Mouse (Mus musculus): ENCODE data around the gene Fxn. TPM values are rescaled to one million over a fixed set of nuclear protein-coding genes. Genes with fewer than 3 reads are reported as not detected.

Gene Fxn
- total RNA-seq, 1 experiment from 2014 or later: 29.7 TPM

DNA sequence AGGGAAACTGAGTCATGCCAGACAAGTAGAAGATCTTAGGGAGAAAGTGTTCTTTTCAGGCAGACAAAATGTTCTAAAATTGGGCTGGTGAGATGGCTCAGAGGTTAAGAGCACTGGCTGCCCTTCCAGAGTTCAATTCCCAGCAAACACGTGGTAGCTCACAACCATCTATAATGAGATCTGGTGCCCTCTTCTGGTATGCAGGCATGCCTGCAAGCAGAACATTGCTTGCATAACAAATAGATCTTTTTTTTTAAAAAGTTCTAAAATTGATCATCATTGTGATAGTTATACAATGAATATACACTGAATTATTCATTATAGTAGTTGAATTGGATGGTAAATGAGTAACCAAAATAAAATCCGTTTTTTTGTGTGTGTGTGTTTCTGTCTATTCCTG is 62.1 kb downstream of the Fxn start:
- no peak for ATAC-seq (replicated peaks in 1 of 2; ENCODE audit: insufficient read depth in 1 of 2, low FRiP score in 2 of 2, low TSS enrichment in 1 of 2, low read depth in 1 of 2, poor library complexity in 2 of 2, severe bottlenecking in 2 of 2)

DNA sequence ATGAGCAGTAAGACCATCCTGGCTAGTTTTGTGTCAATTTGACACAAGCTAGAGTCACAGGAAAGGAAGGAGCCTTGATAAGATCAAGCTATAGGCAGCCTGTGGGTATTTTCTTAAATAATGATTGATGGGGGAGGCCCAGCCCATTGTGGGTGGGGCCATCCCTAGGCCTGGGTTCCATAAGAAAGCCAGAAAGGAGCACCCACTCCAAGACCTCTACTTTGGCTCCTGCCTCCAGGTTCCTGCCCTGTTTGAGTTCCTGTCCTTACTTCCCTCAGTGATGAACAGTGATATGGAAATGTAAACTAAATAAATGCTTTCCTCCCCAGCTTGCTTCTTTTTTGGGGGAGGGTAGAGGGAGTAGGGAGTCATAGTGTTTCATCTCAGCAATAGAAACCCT is 62.6 kb downstream of the Fxn start:
- ATAC-seq (replicated peaks in 1 of 2; ENCODE audit: insufficient read depth in 1 of 2, low FRiP score in 2 of 2, low TSS enrichment in 1 of 2, low read depth in 1 of 2, poor library complexity in 2 of 2, severe bottlenecking in 2 of 2): no peak

DNA sequence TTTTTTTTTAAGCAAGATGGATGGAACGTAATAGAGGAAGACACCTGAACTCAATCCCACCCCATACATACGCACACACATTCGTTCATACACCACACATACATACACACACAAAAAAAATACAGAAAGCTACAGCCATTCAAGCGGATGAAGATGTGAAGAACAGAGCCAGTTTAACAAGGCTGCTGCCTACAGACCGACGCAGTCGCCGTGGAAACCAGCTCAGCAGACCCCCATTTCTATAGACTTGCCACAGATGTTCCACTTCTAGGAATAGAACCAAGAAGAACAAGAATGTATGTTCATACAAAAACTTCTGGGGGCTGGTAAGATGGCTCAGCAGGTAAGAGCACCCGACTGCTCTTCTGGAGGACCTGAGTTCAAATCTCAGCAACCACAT is 63.6 kb downstream of the Fxn start:
- no peak for ATAC-seq (replicated peaks in 1 of 2; ENCODE audit: insufficient read depth in 1 of 2, low FRiP score in 2 of 2, low TSS enrichment in 1 of 2, low read depth in 1 of 2, poor library complexity in 2 of 2, severe bottlenecking in 2 of 2)

DNA sequence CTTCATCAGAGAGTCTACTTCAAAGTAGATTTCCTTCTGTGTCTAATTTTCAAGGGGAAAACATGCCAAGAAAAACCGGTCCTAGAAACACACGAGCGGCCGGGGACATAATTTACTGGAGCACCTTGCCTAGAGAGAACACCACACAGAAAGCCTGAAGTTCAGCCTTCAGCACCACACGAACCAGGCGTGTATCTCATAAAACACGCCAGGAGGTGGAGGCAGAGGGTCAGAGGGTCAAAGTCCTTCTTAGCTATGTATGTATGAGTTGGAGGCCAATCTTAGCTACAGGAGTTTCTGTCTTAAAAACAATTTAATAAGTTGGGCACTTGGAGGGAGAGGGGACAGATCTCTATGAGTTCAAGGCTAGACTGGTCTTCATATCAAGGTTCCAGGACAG is 65.5 kb downstream of the Fxn start:
- no peak for ATAC-seq (replicated peaks in 1 of 2; ENCODE audit: insufficient read depth in 1 of 2, low FRiP score in 2 of 2, low TSS enrichment in 1 of 2, low read depth in 1 of 2, poor library complexity in 2 of 2, severe bottlenecking in 2 of 2)

DNA sequence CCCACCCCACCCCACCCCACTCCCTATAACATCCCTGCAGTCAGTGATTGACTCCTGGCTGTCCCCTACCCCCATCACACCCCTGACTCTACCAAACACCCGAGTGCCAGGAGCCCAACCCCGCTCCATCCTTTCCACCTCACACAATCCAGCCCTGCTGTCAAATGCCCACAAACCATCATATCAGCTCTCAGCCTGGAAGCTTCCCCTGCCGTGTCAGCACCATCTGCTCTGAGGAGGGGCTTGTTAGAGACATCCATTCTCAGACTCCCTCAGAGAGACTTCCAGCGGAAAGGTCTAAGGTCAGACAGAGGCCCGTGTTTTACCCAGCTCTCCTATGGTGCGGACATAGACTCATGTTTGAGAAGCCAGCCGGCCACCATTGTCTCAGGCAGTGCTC is 67.1 kb downstream of the Fxn start:
- ATAC-seq (replicated peaks in 1 of 2; ENCODE audit: insufficient read depth in 1 of 2, low FRiP score in 2 of 2, low TSS enrichment in 1 of 2, low read depth in 1 of 2, poor library complexity in 2 of 2, severe bottlenecking in 2 of 2): no peak

DNA sequence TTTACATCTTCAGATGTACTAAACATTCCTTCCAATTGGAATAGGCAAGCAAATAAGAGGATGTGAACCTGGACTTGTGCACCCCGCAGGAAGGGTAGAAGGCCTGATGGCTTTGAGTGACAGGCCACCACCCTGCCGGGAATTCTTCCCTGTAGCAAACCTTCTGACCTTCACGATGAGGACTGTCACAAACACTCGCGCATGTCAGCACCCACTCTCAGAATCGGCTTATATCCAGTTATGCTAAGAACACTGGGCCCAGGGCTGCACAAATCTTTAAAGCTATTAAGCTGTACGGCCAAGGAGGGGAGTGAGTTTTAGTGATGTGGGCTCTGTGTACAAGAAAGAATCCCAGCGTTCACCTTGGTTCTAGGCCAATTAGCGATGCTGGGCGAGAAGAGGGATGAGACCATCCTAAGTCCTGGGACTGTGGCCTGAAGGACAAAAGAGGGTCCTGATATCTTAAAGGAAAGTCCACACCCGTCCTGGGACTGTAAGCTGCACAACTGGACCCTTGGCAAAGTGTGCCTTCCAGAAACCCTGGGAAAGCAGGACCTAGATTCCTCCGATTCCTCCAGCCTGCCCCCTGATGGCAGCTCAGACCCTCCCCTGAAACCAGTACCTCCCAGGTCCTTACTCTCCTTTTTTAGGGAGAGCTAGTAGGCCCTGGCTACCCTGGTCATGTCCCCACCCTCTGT is 67.7 kb downstream of the Fxn start:
- ATAC-seq (replicated peaks in 1 of 2; ENCODE audit: insufficient read depth in 1 of 2, low FRiP score in 2 of 2, low TSS enrichment in 1 of 2, low read depth in 1 of 2, poor library complexity in 2 of 2, severe bottlenecking in 2 of 2): no peak

Other genes starting within 250 kb of the Fxn start
- 0.50 TPM in 1 of 2 replicates, not detected in the other for gene Fam189a2, start 249.6 kb downstream of the Fxn start, total RNA-seq (2017)
- gene Tjp2, start 55.6 kb downstream of the Fxn start, total RNA-seq (2017): 13.5 and 13.7 TPM in 2 replicates
- gene Fam122a, start 196.8 kb upstream of the Fxn start, total RNA-seq (2017): 5.4 TPM in 2 replicates